Mouse (Mus musculus): ENCODE results near the gene Perm1.

GRCm38 (mm10) chr4:156252140-156252539, 36.5 kb downstream of the Perm1 start:
- TF ChIP-seq CTCF (IDR thresholded peaks at IDR 0.05; ENCODE audit: low read depth), result no peak
- TF ChIP-seq EP300 (IDR thresholded peaks at IDR 0.05; ENCODE audit: low read depth), result no peak
